Mouse (Mus musculus): ENCODE measurements around the gene Mpped2.
A peak's percentile ranks its signal among the peaks of the same experiment; 100 is the strongest.

Mpped2 gene

GRCm38 (mm10) chr2:106798824-106799223 is 105.8 kb downstream of the Mpped2 start:
- DNase-seq (ENCODE audit: low spot score), result no peak

GRCm38 (mm10) chr2:106815898-106816297 is 122.8 kb downstream of the Mpped2 start:
- no peak for DNase-seq (ENCODE audit: low spot score)

DNA sequence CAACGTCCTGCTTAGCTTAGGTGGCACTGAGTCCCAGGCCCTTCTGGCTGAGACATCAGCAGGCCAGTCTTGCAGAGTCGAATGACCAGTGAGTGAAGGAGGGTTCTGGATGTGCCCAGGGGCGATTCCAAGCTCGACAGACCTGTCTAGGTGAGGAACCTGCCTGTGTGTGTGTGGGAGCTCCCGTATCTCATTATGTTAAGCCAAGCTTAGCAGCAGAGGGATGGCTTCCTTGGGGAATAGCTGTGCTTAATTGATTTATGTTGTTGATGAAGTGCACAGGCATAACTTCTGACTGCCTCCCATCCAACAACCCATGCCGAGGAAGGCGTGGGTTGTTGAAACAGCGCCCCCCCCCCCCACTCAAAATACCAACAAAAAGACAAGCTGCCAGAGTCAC is 128.2 kb downstream of the Mpped2 start:
- no peak for DNase-seq (ENCODE audit: low spot score)

DNA sequence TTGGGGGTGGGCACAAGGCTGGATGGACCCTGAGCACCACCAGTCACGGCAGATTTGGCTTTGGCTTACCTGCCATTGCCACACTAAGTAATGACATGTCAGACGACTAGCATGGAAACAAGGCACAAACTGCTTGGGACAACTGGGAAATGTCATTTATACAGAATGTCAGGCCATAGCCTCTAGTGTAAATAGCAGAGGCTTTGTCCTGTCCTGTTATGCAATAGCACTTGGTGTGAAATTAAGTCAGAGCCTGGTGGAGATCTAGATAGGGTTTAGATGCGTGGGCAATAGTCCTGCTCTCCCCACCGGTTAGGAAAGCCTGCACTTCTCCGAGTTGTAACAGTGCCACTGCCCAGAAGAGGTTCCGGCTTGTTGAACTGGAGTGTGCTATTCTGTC is 128.8 kb downstream of the Mpped2 start:
- DNase-seq (ENCODE audit: low spot score), result no peak

DNA sequence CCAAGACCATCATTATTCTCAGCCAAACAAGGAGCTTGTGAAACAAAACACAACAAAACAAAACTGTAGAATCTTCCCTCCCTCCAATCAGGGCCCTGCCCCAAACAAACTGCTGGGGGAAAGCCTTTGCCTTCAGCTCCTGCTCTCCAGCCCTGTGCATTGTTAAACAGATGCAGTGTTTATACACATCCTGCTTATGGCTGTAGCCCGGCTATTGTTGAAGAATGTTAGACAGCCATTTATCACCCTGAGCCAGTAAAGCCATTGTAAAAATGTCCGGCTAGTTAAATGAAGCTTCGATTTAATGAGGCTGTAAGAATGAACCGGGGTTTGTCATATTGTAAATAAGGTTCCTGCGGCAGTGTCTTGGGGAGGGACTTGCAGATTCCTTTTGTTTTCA is 129.5 kb downstream of the Mpped2 start:
- peak; percentile 62 for DNase-seq (ENCODE audit: low spot score)

GRCm38 (mm10) chr2:106825461-106825860 is 132.4 kb downstream of the Mpped2 start:
- DNase-seq (ENCODE audit: low spot score), result no peak

DNA sequence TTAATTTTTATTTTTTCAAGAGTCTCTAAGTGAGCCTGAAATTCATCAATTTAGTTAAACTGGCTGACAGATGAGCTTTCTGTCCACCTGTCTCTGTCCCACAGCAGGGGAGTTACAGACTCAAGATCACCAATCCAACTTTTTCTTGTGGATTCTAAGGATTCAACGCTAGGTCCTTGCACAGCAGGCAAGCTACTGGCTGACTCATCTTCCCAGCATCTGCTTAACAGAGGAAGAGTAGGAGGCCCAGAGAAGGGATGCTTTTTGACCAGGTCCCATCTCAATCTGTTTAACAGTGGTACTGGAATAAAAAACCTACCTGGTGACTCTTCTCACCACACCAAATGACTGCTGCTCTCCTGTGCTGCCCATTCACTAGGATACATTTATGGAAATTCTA is 133.0 kb downstream of the Mpped2 start:
- no peak for DNase-seq (ENCODE audit: low spot score)

DNA sequence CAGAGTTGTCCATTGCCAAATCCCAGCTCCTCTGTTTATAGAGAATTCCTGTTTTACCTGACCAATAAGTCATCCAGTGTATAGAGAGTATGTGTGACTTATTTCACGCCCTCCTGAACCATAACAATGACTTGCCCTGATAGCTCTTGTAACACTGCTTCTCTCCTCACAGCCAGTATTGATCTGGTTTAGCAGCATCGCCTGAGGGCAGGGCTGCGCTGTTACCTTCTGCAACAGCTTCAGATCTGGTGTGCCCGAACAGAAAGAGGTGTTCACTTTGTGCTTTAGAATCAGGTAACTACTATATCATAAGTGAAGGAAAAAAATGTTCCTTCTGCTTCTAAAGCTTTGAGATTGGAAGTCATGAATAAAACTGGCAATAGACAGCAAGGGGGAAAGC is 133.7 kb downstream of the Mpped2 start:
- no peak for DNase-seq (ENCODE audit: low spot score)

DNA sequence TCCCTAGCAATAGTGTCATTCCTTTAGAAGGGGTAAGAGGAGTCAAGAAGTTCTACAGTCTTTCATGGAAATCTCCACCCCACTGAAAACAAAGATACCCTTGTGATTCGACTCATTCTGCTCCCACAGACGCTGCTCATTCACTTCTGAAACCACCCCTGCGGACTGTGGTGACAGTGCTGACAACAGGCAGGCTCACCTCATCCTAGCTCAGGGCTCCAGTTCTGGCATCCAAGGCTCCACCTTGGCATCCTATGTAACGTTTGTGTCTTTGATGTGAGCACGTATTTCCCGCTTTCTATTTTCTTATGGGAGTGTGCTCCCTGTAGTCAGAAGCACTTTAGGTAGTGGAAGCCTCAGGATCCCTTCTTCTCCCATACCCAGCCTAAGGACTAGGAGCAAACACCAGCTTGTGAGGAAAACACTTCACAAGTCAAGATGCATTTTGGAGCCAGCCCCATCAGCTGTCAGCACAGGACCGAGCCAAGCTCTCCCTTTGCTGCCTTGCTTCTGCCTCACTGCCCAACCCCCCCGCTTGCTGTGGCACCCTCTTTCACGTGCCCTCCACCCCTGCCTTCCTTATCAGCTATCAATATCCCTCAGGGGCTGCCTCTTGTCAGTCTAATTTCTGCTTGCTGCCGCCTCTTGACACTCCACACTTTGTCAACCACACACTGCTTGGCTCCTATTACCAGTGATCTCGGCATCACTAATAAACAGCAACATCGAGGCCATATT is 135.7 kb downstream of the Mpped2 start:
- DNase-seq (ENCODE audit: low spot score), result peak; percentile 25

- DNase-seq (ENCODE audit: low spot score), result no peak
Measured at GRCm38 (mm10) chr2:106829420-106829819, 136.4 kb downstream of the Mpped2 start.

- no peak for DNase-seq (ENCODE audit: low spot score)
Measured at GRCm38 (mm10) chr2:106832577-106832976, 139.5 kb downstream of the Mpped2 start.

- no peak for DNase-seq (ENCODE audit: low spot score)
Measured at GRCm38 (mm10) chr2:106833212-106833611, 140.1 kb downstream of the Mpped2 start.

DNA sequence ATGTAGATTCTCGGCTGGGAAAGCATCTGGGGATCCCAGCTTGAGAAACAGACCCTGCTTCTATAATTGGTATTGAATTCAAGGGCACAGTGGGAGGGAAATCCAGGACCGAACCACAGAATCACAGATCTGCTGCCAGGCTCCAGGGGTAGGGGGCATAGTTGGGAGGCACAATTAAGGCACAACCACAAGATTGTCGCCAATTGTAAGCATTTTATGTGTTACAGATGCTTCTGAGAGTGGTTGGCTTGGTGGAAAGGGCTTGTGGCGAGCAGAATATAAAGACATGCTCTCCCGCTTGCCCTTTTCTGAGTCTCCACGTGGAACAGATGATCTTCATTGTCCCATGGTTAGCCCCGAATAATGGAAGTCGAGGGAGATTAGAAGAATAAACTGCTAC is 142.3 kb downstream of the Mpped2 start:
- no peak for DNase-seq (ENCODE audit: low spot score)

DNA sequence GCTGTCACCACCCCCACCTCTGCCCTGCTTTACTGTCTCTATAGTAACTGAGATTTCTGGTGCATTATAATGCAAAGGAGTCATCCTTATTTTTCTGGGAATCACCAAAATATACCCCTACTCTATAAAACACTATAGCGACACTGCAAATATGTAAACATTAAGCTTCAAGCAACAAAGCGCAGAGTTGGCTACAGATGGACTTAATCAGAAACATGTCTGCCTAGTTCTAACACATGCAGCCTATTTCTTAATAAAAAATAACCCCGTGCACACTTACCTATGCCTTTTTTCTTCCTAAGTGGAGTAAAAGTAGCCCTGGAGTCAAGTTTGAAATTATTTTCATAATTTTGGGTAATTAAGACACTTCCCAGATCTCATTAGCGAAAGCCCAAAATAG is 144.2 kb downstream of the Mpped2 start:
- DNase-seq (ENCODE audit: low spot score), result no peak

DNA sequence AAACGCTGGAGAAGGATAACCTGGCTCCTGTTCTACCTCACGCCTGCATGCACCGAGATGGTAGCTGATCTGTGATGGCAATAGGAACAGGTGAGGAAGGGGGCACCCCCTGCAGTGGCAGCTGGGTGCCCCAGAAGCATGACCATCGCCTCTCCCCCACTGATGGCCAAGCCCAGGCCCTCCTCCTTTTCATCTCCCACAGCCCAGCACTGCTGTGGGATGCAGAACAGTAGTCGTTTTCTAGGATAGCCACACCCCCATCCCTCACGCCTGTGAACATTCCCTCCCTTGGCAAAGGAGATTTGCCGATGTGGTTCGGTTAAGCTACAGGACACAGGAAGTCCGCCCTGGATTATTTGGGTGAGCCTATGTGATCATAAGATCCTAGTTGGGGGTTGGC is 151.1 kb downstream of the Mpped2 start:
- DNase-seq (ENCODE audit: low spot score), result no peak

- DNase-seq (ENCODE audit: low spot score), result no peak
Measured at GRCm38 (mm10) chr2:106844766-106845678, 152.0 kb downstream of the Mpped2 start.

DNA sequence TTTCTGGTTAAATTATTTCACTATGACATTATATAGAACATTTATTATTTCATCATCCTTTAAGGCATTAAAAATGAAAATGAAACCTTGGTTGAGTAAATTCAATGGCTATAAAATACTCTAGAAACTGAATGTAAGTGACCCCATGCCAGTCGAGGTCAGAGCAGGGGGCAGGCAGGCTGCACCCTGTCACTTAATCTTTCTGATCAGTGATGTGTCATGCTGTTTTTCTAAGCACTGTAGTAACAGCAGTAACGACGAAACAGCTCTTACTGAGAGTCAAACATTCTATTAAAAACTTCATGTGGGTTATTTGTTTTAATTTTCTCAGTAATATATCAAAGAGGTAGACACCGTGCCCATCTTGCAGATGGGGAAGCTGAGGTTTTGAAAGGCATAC is 153.4 kb downstream of the Mpped2 start:
- DNase-seq (ENCODE audit: low spot score), result no peak

DNA sequence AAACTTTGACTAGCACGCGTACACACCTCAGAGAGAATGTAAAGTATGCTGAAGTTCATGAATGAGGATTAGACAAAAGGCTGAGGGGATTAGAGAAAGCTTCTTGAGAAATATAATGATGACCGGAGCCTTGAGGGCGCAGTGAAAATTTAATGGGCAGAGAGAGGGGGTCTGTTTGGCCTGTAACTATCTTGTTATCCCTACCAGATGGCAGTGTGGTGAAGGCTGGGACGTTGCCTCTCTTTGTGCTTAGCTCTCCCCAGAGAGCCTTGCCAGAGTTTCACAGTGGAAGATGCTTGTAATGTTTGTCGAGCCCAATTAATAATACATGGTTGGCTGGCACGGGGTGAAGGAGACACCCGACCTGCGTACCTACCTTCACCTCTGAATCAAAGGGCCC is 156.3 kb downstream of the Mpped2 start:
- peak; percentile 64 for DNase-seq (ENCODE audit: low spot score)

- no peak for DNase-seq (ENCODE audit: low spot score)
Measured at GRCm38 (mm10) chr2:106851515-106851914, 158.4 kb downstream of the Mpped2 start.

DNA sequence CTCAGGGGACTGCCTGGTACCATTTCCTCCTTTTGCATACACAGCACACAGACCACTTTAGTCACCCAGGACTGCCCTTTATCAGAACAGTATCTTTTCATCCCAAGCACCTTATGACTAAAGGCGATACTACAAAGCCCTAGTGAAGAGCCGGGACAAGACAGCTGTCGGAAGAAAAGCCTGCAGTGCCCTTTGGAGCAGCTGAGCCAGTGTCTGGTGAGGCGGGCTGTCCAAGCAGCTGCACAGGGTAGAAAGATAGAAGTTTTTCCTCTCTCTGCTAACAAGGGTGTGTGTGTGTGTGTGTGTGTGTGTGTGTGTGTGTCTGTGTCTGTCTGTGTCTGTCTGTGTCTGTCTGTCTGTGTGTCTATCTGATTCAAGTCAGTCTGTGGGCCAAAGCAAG is 161.1 kb downstream of the Mpped2 start:
- peak; percentile 24 for DNase-seq (ENCODE audit: low spot score)

GRCm38 (mm10) chr2:106854758-106855157 is 161.7 kb downstream of the Mpped2 start:
- peak; percentile 51 for DNase-seq (ENCODE audit: low spot score)

GRCm38 (mm10) chr2:106855184-106855583 is 162.1 kb downstream of the Mpped2 start:
- peak; percentile 47 for DNase-seq (ENCODE audit: low spot score)

GRCm38 (mm10) chr2:106855623-106856350 is 162.7 kb downstream of the Mpped2 start:
- DNase-seq (ENCODE audit: low spot score), result peak; percentile 35
